1 mouse cellular context compared by ENCODE assay signal in the genomic region with DNA sequence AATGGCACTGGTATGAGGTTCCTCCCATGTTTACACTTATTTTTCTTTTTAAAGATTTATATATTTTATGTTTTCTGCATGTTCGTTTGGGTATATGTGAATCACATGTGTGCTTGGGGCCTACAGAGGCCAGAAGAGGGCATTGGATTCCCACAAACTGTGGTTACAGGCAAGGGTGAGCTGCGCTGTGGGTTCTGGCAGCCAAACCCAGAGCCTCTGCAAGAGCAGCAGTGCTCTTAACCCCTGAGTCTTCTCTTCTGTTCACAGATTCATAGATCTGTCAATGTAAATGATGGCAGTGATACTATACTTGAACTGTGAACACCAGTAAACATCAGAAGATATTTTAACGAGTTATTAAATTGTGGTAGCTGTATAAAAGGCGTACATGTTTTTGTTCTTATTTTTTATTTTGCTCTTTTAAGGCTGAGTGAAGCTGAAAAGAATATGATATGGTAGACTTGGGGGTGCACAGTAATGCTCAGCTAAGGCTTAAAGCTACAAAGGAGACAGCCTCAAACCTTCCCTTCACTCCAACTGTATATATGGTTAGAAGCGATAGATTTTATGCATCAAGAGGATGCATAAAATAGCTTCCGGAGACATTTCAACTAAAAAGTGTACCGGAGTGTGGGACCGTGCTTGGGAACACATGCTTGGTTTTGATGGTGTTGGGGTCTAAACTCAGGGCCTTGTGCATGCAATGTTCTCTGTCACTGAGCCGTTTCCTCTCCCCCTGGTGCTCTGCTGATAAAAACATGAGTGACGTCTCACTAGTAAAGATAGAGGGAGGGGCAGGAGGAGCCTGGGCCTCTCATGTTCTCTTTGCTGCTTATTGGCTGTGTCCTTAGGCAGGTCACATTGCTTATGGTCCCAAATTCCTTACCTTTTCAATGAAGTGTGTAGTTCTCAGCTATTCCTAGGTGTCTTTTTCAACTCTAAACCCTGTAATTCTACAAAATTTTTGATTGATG.
TF ChIP-seq lines count a peak whose summit lies in the region.

No protein-coding gene starts in this region.

TF ChIP-seq in MEL, 35 proteins besides CTCF, POLR2A, EP300 and RAD21:
- TF ChIP-seq MYB (IDR thresholded peaks at IDR 0.05; ENCODE audit: low read depth, low read length) (0 out of 2 replicates have a peak, but pooled peaks have one; percentile 46), ZNF384 (IDR thresholded peaks at IDR 0.05; ENCODE audit: low read depth, low read length) (peak; percentile 14; the same call in 1 of the 2 replicates), TAL1 (IDR thresholded peaks at IDR 0.05; ENCODE audit: low read length) (peak; percentile 88), ZC3H11A (IDR thresholded peaks at IDR 0.05; ENCODE audit: low read depth, low read length) (peak; percentile 12; the same call in 1 of the 2 replicates), SIN3A (IDR thresholded peaks at IDR 0.05; ENCODE audit: low read length) (peak; percentile 94), RCOR1 (IDR thresholded peaks at IDR 0.05; ENCODE audit: low read depth, low read length) (peak; percentile 74), MYC (IDR thresholded peaks at IDR 0.05; ENCODE audit: low read depth, low read length) (peak; percentile 86), GATA1 (IDR thresholded peaks at IDR 0.05; ENCODE audit: low read depth, low read length) (peak; percentile 90), ZMIZ1 (IDR thresholded peaks at IDR 0.05; ENCODE audit: low read depth, low read length) (peak; percentile 56; the same call in 1 of the 2 replicates), CHD1 (IDR thresholded peaks at IDR 0.05; ENCODE audit: low read depth, low read length) (no peak), MAX (IDR thresholded peaks at IDR 0.05; ENCODE audit: low read length) (peak; percentile 80), TCF12 (IDR thresholded peaks at IDR 0.05; ENCODE audit: low read depth, low read length) (peak; percentile 84), HCFC1 (IDR thresholded peaks at IDR 0.05; ENCODE audit: low read depth, low read length) (no peak; the same call in 1 of the 2 replicates), NRF1 (IDR thresholded peaks at IDR 0.05; ENCODE audit: insufficient read depth, low read depth, low read length, poor library complexity, severe bottlenecking) (no peak), MAFK (IDR thresholded peaks at IDR 0.05; ENCODE audit: borderline replicate concordance, low read depth, low read length) (no peak), MAZ (IDR thresholded peaks at IDR 0.05; ENCODE audit: low read depth, low read length) (peak; percentile 98), E2F4 (IDR thresholded peaks at IDR 0.05; ENCODE audit: borderline replicate concordance, low read depth, low read length) (no peak), USF1 (IDR thresholded peaks at IDR 0.05; ENCODE audit: low read depth, low read length) (peak; percentile 55; the same call in 1 of the 2 replicates), ETS1 (IDR thresholded peaks at IDR 0.05; ENCODE audit: low read depth, low read length) (peak; percentile 88), NELFE (IDR thresholded peaks at IDR 0.05; ENCODE audit: low read depth, low read length) (peak; percentile 48), USF2 (IDR thresholded peaks at IDR 0.05; ENCODE audit: borderline replicate concordance in 1 of 2, insufficient read depth in 1 of 2, low read depth in 1 of 2, low read length in 2 of 2) (no peak), KAT2A (conservative IDR thresholded peaks at IDR 0.05; ENCODE audit: low read depth, low read length) (no peak), MEF2A (IDR thresholded peaks at IDR 0.05; ENCODE audit: extremely low read depth, insufficient replicate concordance, low read depth, low read length, poor library complexity, severe bottlenecking) (no peak), POLR2AphosphoS2 (IDR thresholded peaks at IDR 0.05; ENCODE audit: low read length) (peak; percentile 36; the same call in 1 of the 2 replicates), MXI1 (IDR thresholded peaks at IDR 0.05; ENCODE audit: low read depth, low read length) (peak; percentile 89), TBP (IDR thresholded peaks at IDR 0.05; ENCODE audit: low read depth, low read length) (peak; percentile 88)
